Mouse (Mus musculus) neutrophil, adult 59 days (primary cell): ENCODE data around the gene Carm1. TPM values are rescaled to one million over a fixed set of nuclear protein-coding genes. Genes with fewer than 3 reads are reported as not detected.

ENCODE experiments used
- total RNA-seq, 2 experiments: library from RNA; stranded (reverse); gene quantifications; 1 replicate in 1 of 2; 2 replicates in 1 of 2; pipeline ENCODE4 v1.2.4; 2023

Carm1 gene
- total RNA-seq, result 10 to 100 TPM; 27.6 to 31.8 TPM

DNA sequence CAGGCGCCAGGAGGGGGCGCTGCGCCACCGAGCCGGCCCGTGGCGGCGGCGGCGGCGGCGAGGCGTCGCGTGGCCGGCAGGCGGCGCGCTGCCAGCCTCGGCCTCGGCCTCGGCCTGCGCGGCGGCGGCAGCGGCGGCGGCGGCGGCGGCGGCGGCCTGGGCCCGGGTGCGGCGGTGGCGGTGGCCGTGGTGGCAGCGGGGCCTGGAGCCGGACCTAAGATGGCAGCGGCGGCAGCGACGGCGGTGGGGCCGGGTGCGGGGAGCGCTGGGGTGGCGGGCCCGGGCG lies at the start of gene Carm1:
Gene Carm1 (plus strand): TSS at position 106 of the 286 bp plus-strand sequence.

DNA sequence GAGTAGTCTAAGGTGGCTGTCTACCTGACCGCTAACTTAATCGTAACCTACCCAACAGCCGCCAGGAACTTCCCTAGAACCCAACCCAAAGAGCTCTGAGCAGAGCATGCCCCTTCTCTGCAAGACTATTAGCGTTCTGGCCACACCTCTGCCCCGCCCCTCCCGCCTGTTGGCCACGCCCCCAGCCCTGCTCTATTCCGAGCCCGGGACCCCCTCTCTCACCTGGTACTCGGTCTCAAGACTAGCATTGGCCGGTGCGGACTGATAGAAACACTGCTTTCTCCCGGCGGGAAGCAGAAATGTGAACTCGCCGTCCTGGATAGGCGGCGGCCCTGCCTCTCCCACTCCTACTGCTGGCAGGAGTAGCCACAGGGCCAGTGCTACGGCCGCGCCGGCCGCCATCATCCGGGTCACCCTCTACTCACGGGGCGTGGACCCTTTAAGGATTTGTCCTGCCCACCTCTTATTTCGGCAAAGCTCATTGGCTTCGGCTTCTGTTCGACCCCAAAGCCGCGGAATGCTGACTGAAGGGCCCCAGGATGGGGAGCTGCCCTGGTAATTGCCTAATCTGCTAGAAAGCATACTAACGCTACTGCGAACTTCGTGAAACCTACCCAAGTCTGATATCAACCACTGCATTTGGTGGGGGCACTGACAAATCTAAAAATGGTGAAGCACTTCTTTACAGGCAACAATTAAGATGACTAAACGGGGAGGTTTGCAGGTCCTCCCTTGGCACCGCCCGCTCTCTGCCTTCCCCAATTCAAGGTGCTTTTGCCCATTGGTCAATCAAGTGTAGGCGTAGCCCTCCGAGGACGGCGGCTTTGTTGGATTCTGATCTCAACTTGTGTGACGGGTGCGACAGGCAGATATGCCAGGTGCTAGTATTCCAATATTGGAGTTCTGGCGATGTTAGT lies 36.7 kb upstream of the Carm1 start, which contains the start of gene Tmed1:
Gene Tmed1 (minus strand): TSS at position 481 of the 917 bp plus-strand sequence.

DNA sequence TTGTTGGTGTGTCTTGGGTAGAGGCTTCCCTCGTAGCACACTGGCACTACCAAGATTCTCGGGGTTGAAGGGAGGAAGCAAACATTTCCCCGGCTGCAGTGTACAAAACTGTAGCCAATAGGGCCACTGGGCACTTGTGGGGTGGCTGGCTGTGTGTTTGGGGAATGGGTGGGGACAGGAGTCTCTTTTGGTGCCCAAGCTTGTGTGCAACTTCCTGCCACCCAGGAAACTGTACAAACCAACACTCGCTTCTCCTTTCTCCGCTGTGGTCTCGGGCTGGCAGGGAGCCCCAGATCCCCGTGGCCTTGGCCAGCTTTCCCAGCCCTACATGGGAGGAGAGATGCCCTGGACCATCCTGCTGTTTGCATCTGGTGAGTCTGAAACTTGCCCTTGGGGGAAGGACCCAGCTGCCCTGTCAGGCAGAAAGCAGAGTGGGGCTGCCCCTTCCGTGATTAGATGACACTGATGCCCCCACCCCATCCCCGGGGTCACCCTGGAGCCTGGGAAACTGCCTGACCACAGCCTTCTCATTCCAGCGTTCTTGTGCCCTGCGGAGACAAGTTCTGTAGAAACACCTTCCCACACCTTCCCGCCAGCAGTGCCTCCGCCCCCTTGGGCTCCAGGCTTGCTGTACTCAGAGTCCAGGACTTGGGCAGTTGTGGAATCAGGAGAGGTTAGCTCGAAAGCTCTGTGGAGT lies 20.6 kb upstream of the Carm1 start, which contains the start of gene AB124611:
Gene AB124611 (plus strand): TSS at position 240 of the 697 bp plus-strand sequence.

DNA sequence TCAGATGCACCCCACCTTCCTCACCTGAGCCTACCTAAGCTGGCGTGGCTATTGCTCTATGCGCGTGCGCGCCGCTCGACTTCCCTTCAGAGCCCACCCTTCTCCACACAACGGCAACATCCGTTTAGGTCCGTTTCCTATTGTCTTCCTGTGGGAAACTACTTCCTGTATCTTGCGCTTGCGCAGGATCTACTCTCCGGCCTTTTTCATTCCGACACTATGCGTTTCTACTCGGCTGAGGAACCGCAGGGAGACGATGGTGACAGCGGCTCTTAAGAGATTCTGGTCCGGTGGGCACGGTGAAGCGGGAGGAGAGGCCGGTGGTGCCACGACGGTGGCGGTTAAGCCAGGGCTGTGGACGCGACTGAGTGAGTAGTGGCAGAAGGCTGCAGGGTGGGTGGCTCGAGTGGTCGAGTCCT lies 46.0 kb downstream of the Carm1 start, which contains the start of the genes Timm29 and Yipf2:
Gene Timm29 (plus strand): TSS at position 20 of the 419 bp plus-strand sequence.
Gene Yipf2 (minus strand): TSS at position 126 of the 419 bp plus-strand sequence.

DNA sequence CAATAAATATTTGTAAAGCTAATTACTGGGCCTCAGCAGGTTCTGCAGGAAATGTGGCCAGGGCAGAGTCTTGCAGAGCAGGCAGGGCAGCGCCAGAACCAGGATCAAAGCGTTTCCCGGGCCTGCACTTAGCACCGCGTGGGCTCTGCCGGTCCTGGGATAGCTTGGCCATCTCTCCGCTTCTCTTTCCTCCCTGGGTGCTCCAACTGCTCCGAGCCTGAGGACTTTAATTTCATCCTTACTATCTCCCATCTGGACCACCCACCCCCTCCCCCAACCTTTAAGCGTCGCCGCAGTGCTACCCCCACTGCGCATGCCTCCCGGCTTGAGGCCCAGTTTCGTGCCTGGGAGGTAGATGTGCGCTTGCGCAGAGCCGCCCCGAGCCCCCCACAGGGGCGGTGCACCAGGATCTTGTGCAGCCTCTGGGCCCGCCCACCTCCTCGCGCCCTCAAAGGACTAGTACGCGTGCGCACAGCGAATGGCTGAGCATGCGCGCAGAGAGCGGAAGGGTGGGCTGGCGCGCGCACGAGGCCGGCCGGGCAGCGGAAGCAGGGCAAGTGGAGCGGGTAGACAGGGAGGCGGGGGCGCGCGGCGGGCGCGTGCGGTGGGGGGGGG lies 69.0 kb downstream of the Carm1 start, which contains the start of gene Smarca4:
Gene Smarca4 (plus strand): TSS at position 553 of the 615 bp plus-strand sequence.

Other genes with a start within 250 kb of the Carm1 start
- gene Ap1m2, start 234.6 kb upstream of the Carm1 start, total RNA-seq, result 1 to 10 TPM; 3.2 to 3.7 TPM
- gene Slc44a2, start 226.2 kb upstream of the Carm1 start, total RNA-seq, result 100 to 1,000 TPM; 130 to 143 TPM
- 10 to 100 TPM; 38.1 to 39.5 TPM for gene Ilf3, start 179.0 kb upstream of the Carm1 start, total RNA-seq
- 10 to 100 TPM; 10.5 to 18.5 TPM for gene Qtrt1, start 135.1 kb upstream of the Carm1 start, total RNA-seq
- 100 to 1,000 TPM; 251 to 254 TPM for gene Dnm2, start 122.0 kb upstream of the Carm1 start, total RNA-seq
- 1 to 10 TPM; 5.0 to 7.5 TPM for gene Tmed1, start 36.6 kb upstream of the Carm1 start, total RNA-seq
- gene AB124611, start 20.7 kb upstream of the Carm1 start, total RNA-seq, result 100 to 1,000 TPM; 240 to 247 TPM
- gene Timm29, start 45.8 kb downstream of the Carm1 start, total RNA-seq, result 10 to 100 TPM; 16.7 to 18.6 TPM
- 1 to 10 TPM; 8.8 to 9.3 TPM for gene Yipf2, start 45.9 kb downstream of the Carm1 start, total RNA-seq
- gene Smarca4, start 69.3 kb downstream of the Carm1 start, total RNA-seq, result 10 to 100 TPM; 52.3 to 63.5 TPM
- gene Ldlr, start 176.6 kb downstream of the Carm1 start, total RNA-seq, result 10 to 100 TPM; 61.6 to 79.5 TPM
- 10 to 100 TPM; 26.1 to 36.9 TPM for gene Spc24, start 213.4 kb downstream of the Carm1 start, total RNA-seq